Mouse (Mus musculus) v-Abl transformed pro-B cells (cell line): ENCODE data around the gene Tle2.

Source experiments
- in situ Hi-C, 2 experiments: fragments of 400-800 bp; cut with MboI; formaldehyde crosslinking; loops; one replicate each; pipeline ENCODE4 v1.15.1; 2025; ENCODE audit not compliant: unreplicated experiment in 2 of 2

The Tle2 gene

DNA sequence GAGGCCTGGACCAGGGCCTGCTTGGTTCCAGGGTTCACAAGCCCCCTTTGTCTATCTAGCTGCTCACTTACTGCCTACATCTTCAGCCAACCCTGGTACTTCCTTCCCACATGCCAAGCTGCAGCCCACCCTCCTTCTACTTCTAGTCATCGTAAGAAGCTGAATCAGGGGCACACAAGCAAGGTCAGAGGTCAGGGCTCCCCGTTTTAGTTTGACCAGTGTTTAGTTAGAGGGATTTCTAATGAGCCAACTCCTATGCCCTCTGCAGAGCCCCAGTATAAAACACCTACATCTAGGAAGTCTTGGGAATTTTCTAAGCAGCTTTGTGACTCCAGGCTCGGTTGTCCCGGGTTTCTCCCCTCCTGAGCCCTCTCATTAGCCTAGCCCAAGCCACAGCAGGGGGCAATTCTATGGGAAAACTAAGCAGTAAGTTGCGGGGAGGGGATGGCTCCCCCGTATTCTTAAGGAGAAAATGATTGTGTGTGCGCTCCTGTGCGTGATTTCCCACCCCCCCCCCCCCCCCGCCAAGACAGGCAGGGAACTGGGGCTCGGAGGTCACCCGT is 4.0 kb upstream of the Tle2 start:
- in situ Hi-C loops: no loop called here

DNA sequence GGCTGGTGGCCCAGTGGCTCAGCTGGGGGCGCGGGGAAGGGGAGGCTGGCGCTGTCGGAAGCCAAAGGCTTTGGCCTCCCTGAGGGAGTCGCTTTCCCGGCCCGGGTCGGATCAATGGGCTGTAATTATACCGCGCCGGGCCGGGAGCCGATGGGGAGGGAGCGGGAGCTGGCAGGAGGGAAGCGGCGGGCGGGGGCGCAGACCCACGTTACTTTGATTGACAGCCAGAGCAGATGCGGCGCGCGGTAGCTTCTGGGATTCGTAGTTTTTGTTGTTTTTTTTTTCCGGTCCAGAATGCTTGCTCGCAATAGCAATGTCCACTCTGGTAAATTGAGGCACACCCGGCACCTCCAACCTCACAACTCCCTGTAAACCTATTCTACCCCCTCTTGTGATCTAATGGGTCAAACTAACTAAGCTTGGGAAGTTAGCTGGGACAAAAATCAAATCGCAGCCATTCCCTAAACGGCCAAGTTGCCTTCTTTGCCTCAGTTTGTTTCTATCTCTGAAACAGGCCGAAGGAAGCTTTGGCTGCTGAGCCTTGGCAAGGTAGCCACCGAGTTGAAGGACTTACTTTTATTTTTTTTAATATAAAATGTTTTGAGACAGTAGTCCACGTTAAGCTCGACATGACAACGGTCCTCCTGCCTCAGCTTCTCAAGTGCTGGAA is 3.4 kb upstream of the Tle2 start:
- in situ Hi-C loops: no loop called here

DNA sequence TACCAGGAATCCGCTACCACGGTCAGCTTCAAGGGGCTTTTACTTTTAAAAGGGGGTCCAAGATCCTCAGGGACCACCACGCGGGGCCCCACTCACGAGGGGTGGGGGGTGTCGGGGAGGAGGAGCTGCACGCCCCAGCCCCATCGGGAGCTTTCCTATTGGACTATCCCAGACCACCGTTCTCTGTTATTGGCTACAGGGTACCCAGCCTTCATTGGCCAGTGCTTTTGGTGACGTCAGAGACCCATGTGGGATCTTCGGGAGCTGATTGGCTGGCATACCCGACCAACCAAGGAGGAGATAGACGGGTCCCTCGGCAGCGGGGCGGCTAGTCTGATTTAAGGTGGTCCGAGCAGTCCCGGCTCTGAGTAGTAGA is 2.9 kb upstream of the Tle2 start:
- in situ Hi-C loops: no loop called here

GRCm38 (mm10) chr10:81572133-81572671 is 2.2 kb upstream of the Tle2 start:
- in situ Hi-C loops: no loop called here

DNA sequence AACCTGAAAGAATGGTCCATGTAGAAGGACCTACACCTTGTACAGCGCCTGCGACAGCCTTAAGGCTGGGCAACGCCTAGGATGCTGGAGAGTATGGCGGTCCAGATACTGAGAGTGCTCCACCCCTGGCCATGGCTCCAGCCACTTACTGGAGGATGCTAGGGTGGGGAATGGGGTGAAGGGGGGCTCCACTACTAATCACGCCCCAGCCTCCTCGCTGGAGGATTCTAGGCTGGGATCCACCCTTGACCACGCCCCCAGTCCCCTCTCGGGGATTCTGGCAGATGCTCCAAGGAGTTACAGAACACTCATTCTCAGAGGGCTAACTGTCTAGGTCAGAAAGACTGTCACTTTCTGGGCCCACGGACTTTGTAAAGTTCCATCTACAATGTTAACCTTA is 1.4 kb upstream of the Tle2 start:
- in situ Hi-C loops: no loop called here

DNA sequence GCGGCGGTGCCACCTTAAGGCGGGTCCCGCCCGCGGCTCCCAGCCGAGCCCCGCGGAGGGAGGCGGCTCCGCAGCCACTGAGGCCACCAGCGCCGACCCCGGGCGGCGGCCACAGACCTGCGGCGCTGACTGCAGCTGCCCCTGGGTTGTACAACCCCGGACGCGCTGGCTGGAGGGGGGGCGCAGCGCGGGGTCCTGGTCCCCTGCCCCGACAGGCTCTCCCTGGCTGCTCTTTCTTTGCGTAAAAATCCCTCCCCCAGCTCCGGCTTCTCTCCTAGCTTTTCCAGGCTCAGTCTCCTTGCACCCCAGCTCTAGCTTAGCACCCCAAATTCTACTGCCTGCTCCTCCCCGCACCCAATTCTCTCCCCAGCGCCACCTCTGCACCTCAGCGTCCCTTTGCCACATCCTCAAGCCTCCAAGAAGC is 859 bp downstream of the Tle2 start:
- in situ Hi-C loops: no loop called here

- in situ Hi-C loops: no loop called here
Observed at GRCm38 (mm10) chr10:81575695-81576094, 1.3 kb downstream of the Tle2 start.

- in situ Hi-C loops: no loop called here
Observed at GRCm38 (mm10) chr10:81579967-81580366, 5.6 kb downstream of the Tle2 start.

- in situ Hi-C loops: no loop called here
Observed at GRCm38 (mm10) chr10:81580441-81581070, 6.2 kb downstream of the Tle2 start.

DNA sequence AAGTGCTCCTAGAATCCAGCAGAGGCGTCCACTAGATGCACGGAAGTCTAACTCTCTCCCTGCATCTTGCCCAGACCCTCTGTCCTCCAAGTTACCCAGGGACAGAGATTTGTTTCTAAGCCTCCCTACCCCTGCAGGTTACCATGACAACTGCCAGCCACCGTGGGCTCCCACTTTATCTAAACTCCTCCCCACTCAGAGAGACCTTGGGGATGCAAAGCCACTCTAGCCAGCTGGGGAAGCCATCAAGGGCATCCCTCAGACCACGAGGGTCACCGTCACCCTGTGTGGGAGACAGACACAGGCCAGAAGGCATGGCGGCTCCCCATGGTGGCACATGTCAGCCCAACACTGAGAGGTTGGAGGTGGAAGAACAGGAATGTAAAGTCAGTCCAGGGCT is 9.0 kb downstream of the Tle2 start:
- in situ Hi-C loops: no loop called here

- in situ Hi-C loops: no loop called here
Observed at GRCm38 (mm10) chr10:81588739-81589138, 14.4 kb downstream of the Tle2 start.

DNA sequence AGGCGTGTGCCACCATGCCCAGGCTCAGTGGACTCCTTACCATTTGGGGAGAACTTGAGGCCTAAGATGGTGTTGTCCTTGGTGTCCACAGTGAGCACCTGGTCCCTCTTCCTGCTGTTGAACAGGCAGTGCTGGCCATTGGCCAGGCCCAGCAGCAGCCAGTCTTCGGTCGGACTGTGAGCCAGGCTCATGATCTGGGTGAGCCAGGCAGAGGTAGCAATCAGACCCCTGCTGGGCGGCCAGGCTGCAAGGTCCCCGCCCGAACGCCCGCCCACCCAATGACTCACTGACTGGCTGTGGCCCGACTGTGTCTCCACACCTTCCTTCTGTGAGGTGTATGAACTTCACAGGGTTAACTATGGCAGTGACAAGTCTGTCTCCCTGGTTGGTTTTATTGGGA is 17.5 kb downstream of the Tle2 start:
- in situ Hi-C loops: no loop called here

GRCm38 (mm10) chr10:81592631-81593030 is 18.3 kb downstream of the Tle2 start:
- in situ Hi-C loops: no loop called here

GRCm38 (mm10) chr10:81593223-81593622 is 18.9 kb downstream of the Tle2 start:
- in situ Hi-C loops: no loop called here

GRCm38 (mm10) chr10:81593935-81594334 is 19.6 kb downstream of the Tle2 start:
- in situ Hi-C loops: no loop called here

GRCm38 (mm10) chr10:81595599-81595998 is 21.2 kb downstream of the Tle2 start:
- in situ Hi-C loops: no loop called here

GRCm38 (mm10) chr10:81596611-81597010 is 22.2 kb downstream of the Tle2 start:
- in situ Hi-C loops: no loop called here

DNA sequence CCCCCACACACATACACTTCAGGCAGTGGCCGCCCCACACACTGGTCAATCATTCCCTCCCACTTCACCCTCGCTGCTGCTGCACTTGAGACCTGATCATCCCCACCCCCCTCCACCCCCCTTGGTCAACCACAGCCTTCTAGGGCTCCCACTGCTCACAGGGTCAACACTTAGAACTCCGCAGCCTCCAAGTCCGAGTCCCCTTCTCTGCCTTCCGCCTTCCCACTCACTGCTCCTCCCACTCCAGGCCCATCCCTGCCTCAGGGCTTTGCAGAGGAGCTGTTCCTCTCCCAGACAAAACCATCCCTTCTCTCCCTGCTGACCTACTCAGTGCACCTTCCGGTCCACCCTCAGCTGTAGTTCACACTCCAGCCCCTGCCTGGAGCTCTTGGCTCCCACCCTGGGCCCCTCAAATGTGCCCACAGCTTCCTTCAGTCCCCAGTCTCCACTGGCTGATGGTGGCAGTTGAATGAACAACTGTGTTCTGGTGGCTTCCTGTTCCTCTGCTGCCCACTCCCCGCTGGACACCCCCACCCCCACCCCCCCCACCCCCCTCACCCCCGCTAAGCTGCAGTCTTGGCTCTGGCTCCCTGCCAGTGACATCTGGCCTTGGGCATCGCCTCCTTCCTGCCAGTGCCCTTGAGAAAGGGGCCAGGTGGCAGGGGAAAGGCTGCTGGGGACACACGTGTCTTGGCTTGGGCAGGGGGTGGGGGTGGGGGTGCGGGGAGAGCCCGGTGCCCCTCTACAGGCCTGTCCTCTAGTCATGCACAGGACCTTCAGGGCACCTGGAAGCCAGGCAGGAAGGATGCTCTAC is 23.0 kb downstream of the Tle2 start:
- in situ Hi-C loops: no loop called here

DNA sequence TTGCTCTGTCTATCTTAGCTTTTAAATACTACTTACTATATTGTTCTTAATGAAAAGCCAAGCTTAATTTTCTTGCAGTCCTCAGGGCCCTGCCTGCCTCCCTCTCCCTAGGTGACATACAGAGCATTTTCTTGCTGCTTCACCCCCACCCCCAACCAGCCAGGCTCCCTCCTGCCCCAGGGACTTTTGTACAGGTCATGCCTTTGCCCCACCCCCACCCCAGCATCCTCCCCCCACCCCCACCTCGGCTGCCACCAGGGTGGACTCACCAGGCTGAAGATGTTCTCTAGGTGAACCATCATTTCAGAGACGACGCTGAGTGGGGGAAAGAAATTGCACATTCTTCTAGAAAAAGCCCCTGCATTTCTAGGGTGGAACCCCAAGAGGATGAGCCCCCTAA is 24.0 kb downstream of the Tle2 start:
- in situ Hi-C loops: no loop called here

DNA sequence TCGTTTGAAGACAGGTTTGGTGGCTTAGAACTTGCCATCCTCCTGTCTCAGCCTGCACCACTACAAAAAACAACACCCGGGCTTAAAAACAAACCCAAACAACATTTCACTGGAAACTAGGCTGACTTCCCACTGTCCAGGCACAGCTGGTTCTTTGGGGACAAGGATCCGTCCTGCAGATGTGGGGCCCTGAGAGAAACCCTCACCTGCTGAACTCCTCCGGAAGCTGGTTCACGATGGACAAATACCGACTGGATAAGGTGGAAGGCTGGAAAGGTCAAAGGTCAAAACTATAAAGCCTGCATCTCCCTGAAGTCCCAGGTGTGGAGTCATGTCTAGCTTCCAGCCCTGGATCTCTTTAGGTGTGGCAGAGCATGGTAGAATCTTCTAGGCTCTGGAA is 24.5 kb downstream of the Tle2 start:
- in situ Hi-C loops: no loop called here

DNA sequence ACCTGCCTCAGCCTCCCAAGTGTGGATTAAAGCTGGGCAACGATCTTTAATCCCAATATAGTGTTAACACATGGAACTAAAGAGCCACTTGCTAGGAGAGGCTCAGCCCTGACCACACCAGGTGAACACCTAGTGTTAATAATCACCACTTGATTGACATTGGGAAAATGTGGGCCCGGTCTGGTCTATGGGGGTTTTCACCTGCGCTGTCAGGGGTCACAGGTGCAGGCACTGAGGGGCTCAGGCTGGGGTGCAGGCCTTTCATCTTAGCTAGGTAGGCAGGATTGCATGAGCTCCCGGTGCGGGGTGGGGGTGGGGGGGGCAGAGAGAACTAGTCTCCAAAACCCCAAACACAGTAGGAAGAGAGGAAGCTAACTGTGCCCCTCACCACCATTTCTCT is 25.3 kb downstream of the Tle2 start:
- in situ Hi-C loops: loop anchor here (5.0 kb wide), 1 partner anchor 37 kb away; no protein-coding TSS in a partner anchor
